Mouse (Mus musculus): ENCODE measurements around the gene Atp2a3. TPM values are rescaled to one million over a fixed set of nuclear protein-coding genes. Genes with fewer than 3 reads are reported as not detected.

The Atp2a3 gene
- polyA plus RNA-seq, 1 experiment: 0.54 TPM

DNA sequence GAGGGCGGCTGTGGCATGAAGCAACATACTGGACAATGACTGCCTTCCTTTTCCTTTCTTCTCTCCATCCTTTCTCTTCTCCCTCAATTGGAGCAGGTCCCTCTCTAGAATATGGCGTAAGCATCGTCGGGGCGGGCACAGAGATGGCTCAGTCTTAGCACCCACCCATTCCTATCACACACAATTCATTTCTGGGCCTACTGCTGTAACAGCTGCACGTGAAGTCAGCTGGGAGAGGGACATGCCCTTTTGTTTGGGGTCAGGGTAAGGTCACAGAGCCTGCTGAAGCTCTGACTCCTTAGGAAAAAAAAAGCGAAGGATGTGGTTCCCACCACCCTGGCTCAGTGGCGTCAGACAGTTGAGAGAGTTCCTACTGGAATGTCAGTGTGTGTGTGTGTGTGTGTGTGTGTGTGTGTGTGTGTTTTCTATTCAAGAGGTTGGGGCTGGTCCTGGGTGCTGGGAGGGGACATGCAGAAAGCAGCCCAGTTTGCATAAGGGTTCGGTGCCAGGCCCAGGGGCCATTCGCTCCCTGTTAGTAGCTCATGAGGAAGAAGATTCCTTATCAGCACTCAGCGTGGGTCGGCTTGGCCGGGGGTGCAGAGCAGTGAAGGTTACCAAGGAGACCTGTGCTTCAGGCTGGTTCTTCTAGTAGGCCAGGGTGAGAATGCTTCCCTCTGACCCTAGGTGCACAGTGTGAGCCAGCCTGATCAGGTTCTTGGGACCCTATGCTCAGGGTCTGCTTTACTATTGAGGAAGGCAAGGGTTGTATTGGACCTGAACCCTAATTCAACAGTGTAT, 36.8 kb downstream of the Atp2a3 start:
- no peaks in the 10 kb centered on the region for H3K79me3 ChIP-seq (ENCODE audit: low read depth)
- H3K27me3 ChIP-seq (ENCODE audit: control insufficient read depth, insufficient read depth, insufficient read length): peaks cover 4% of the 10 kb centered on the region
- no peaks in the 10 kb centered on the region for H3K36me3 ChIP-seq (ENCODE audit: control insufficient read depth, insufficient read depth)
- TF ChIP-seq FOSL1 (IDR thresholded peaks at IDR 0.05; ENCODE audit: insufficient read depth, low read length, poor library complexity, severe bottlenecking): no peak
- no peak overlapping the region for H3K4me3 ChIP-seq (ENCODE audit: insufficient read depth, poor library complexity, severe bottlenecking)
- H3K79me2 ChIP-seq (ENCODE audit: control insufficient read depth, insufficient read depth): no peaks in the 10 kb centered on the region
- no peak overlapping the region for H3ac ChIP-seq (ENCODE audit: control insufficient read depth, insufficient read length, low read depth)

DNA sequence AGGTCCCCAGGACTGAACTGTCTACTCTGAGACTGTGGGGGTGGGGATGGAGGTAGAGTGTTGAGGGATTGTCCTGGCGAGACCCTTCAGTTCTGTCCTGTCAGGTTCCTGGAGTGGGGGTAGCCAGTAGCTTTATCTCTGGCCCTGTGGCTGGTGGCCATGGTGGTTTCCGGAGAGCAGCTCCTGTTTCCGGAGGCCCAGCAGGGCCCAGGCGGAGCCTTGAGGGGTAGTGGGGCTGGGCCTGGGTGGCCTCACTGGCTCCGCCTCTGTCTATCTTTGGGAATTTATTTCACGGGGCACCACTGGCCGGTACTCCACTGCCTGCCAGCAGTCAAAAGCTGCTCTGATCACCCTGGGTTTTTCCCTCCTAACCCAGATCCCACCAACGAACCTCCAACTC, 37.8 kb downstream of the Atp2a3 start, which contains the start of gene P2rx1:
TSS of gene P2rx1 (plus strand) at position 333 of the 400 bp plus-strand sequence.
- no peaks in the 10 kb centered on the region for H3K27me3 ChIP-seq (ENCODE audit: control insufficient read depth, insufficient read depth, insufficient read length)
- no peaks in the 10 kb centered on the region for H3K79me2 ChIP-seq (ENCODE audit: control insufficient read depth, insufficient read depth)
- H3K79me3 ChIP-seq (ENCODE audit: low read depth): no peaks in the 10 kb centered on the region
- H3K36me3 ChIP-seq (ENCODE audit: control insufficient read depth, insufficient read depth): no peaks in the 10 kb centered on the region
- no peak within 1 kb of the TSS for H3ac ChIP-seq (ENCODE audit: control insufficient read depth, insufficient read length, low read depth)
- TF ChIP-seq MYOG (IDR thresholded peaks at IDR 0.05; ENCODE audit: control insufficient read depth, extremely low read depth, insufficient read length) (no peak), USF1 (IDR thresholded peaks at IDR 0.05; ENCODE audit: low read depth) (no peak), CTCF (IDR thresholded peaks at IDR 0.05; ENCODE audit: control insufficient read depth, insufficient read depth, insufficient read length) (no peak), FOSL1 (IDR thresholded peaks at IDR 0.05; ENCODE audit: insufficient read depth, low read length, poor library complexity, severe bottlenecking) (no peak), MAX (IDR thresholded peaks at IDR 0.05) (no peak), CEBPB (IDR thresholded peaks at IDR 0.05; ENCODE audit: low read depth) (no peak), MYOD1 (IDR thresholded peaks at IDR 0.05; ENCODE audit: control insufficient read depth, insufficient read length, low read depth) (no peak)
- H3K4me3 ChIP-seq (ENCODE audit: insufficient read depth, poor library complexity, severe bottlenecking): no peak within 1 kb of the TSS

DNA sequence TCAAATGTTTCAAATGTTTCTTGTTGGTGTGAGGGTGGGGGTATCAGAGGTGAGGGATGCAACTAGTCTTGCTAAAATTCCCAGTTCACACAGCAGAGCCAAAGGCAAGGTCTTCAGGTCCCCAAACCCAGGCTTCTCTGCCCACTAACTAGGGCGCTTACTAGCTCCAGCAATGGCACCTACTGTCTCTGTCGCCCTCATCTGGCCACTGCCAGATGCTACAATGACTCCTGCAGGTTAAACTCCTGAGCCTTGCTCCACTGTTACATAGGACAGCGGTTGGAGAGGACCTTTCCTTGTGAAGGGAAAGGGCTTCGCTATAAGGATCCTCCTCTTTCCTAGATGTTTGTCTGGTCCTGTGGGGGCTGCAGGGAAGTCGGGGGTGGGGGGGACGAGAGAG, 40.1 kb downstream of the Atp2a3 start:
- Histone ChIP-seq H3ac (ENCODE audit: control insufficient read depth, insufficient read length, low read depth) (no peak overlapping the region), H3K36me3 (ENCODE audit: control insufficient read depth, insufficient read depth) (no peaks in the 10 kb centered on the region), H3K79me3 (ENCODE audit: low read depth) (no peaks in the 10 kb centered on the region), H3K4me3 (ENCODE audit: insufficient read depth, poor library complexity, severe bottlenecking) (no peak overlapping the region), H3K79me2 (ENCODE audit: control insufficient read depth, insufficient read depth) (no peaks in the 10 kb centered on the region), H3K27me3 (ENCODE audit: control insufficient read depth, insufficient read depth, insufficient read length) (no peaks in the 10 kb centered on the region)
- TF ChIP-seq MAX (IDR thresholded peaks at IDR 0.05) (no peak), CEBPB (IDR thresholded peaks at IDR 0.05; ENCODE audit: low read depth) (no peak), MYOG (IDR thresholded peaks at IDR 0.05; ENCODE audit: control insufficient read depth, extremely low read depth, insufficient read length) (no peak), MYOD1 (IDR thresholded peaks at IDR 0.05; ENCODE audit: control insufficient read depth, insufficient read length, low read depth) (no peak), FOSL1 (IDR thresholded peaks at IDR 0.05; ENCODE audit: insufficient read depth, low read length, poor library complexity, severe bottlenecking) (no peak), USF1 (IDR thresholded peaks at IDR 0.05; ENCODE audit: low read depth) (no peak), CTCF (IDR thresholded peaks at IDR 0.05; ENCODE audit: control insufficient read depth, insufficient read depth, insufficient read length) (peak; percentile 91)

DNA sequence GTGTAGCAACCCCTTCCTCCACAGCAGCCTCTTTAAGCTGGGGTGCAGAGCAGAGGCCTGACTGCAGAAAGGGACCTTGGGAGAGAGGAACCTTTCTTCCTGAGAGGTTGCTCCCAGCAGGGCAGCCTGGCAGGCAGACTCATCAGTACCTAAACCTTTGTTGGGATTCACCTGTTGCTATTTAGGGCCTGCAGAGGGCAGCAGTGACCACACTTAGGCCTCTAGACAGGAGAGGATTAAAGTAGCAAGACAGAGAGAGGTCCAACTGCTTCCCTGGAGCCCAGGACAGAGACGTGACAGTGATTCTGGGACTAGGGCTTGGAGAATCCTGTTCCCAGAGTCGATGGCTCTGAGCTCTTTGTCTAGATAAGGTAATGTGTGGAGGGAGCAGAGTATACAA, 45.4 kb downstream of the Atp2a3 start:
- H3K36me3 ChIP-seq (ENCODE audit: control insufficient read depth, insufficient read depth): no peaks in the 10 kb centered on the region
- H3K4me3 ChIP-seq (ENCODE audit: insufficient read depth, poor library complexity, severe bottlenecking): no peak overlapping the region
- no peaks in the 10 kb centered on the region for H3K79me3 ChIP-seq (ENCODE audit: low read depth)
- TF ChIP-seq CTCF (IDR thresholded peaks at IDR 0.05; ENCODE audit: control insufficient read depth, insufficient read depth, insufficient read length) (peak; percentile 51), MYOG (IDR thresholded peaks at IDR 0.05; ENCODE audit: control insufficient read depth, extremely low read depth, insufficient read length) (no peak), MYOD1 (IDR thresholded peaks at IDR 0.05; ENCODE audit: control insufficient read depth, insufficient read length, low read depth) (no peak)
- H3ac ChIP-seq (ENCODE audit: control insufficient read depth, insufficient read length, low read depth): no peak overlapping the region
- H3K27me3 ChIP-seq (ENCODE audit: control insufficient read depth, insufficient read depth, insufficient read length): peaks cover 4% of the 10 kb centered on the region
- H3K79me2 ChIP-seq (ENCODE audit: control insufficient read depth, insufficient read depth): no peaks in the 10 kb centered on the region

DNA sequence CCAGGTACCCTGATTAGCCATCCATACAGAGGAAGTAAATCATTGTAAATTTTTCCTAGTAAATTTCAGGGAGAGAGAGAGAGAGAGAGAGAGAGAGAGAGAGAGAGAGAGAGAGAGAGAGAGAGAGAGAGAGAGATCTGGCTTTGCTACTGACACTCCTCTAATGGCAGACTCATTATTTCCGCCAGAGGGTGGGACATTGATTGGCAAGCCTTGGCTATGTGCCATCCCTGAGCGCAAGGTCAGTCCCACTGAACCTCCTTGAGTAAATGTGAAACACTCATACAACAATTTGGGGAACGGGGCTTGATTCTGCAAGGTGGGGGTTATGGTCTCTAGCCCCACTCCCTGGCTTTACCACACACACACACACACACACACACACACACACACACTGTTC, 46.1 kb downstream of the Atp2a3 start:
- Histone ChIP-seq H3K79me2 (ENCODE audit: control insufficient read depth, insufficient read depth) (no peaks in the 10 kb centered on the region), H3K36me3 (ENCODE audit: control insufficient read depth, insufficient read depth) (no peaks in the 10 kb centered on the region), H3K27me3 (ENCODE audit: control insufficient read depth, insufficient read depth, insufficient read length) (peaks cover 4% of the 10 kb centered on the region), H3K79me3 (ENCODE audit: low read depth) (no peaks in the 10 kb centered on the region), H3ac (ENCODE audit: control insufficient read depth, insufficient read length, low read depth) (no peak overlapping the region), H3K4me3 (ENCODE audit: insufficient read depth, poor library complexity, severe bottlenecking) (no peak overlapping the region)
- TF ChIP-seq MYOG (IDR thresholded peaks at IDR 0.05; ENCODE audit: control insufficient read depth, extremely low read depth, insufficient read length) (no peak), MAX (IDR thresholded peaks at IDR 0.05) (no peak), CEBPB (IDR thresholded peaks at IDR 0.05; ENCODE audit: low read depth) (no peak), MYOD1 (IDR thresholded peaks at IDR 0.05; ENCODE audit: control insufficient read depth, insufficient read length, low read depth) (no peak), USF1 (IDR thresholded peaks at IDR 0.05; ENCODE audit: low read depth) (no peak), CTCF (IDR thresholded peaks at IDR 0.05; ENCODE audit: control insufficient read depth, insufficient read depth, insufficient read length) (no peak), FOSL1 (IDR thresholded peaks at IDR 0.05; ENCODE audit: insufficient read depth, low read length, poor library complexity, severe bottlenecking) (no peak)
